Mouse (Mus musculus): Measurements from ENCODE around the gene Sorl1. TPM values are rescaled to one million over a fixed set of nuclear protein-coding genes. Genes with fewer than 3 reads are reported as not detected.

The Sorl1 gene
- total RNA-seq, 1 experiment = 24.1 TPM

DNA sequence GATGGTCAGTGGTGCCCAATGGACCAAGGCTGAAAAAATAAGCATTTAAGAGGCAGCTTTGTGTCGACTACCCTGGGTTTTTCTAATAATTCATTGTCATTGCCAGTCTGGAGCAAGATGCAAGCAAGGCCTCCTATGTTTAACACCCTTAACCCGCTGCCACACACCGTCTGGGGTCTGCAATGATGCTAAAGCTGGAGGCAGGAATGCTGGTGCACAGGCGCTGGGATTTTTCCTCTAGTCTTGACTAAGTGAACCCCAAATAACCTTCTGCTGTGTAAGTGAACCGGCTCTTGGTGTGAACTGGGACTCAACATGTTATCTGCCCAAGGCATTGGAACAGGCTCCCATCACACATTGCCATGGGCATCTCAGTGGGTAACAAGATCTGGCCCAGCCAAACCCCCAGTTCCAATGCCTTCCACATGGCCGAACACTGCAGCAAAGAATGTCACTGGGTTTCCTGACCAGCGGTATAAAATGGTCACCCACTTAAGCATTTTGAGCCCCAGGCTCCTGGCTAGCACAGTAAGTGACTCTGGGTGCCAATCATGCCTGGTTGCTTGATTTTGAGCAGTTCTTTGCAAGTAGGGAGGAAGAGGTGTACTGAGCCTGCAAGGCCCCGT, 186.6 kb downstream of the Sorl1 start:
- no peak for DNase-seq (ENCODE audit: low read depth, low spot score)
- TF ChIP-seq ZC3H11A (IDR thresholded peaks at IDR 0.05; ENCODE audit: borderline replicate concordance, low read depth, low read length) (no peak), MAFK (IDR thresholded peaks at IDR 0.05; ENCODE audit: insufficient read depth, low read depth, low read length) (no peak), ZNF384 (IDR thresholded peaks at IDR 0.05; ENCODE audit: low read depth, low read length) (no peak), CHD2 (IDR thresholded peaks at IDR 0.05; ENCODE audit: low read depth, low read length) (no peak), HCFC1 (IDR thresholded peaks at IDR 0.05; ENCODE audit: borderline replicate concordance, insufficient read depth, low read length) (no peak)
- Histone ChIP-seq H3K27ac (ENCODE audit: insufficient read depth, low read depth, low read length, poor library complexity, severe bottlenecking) (peak overlapping the region; percentile 44; the same call in 1 of the 2 replicates), H3K4me1 (ENCODE audit: control insufficient read depth in 2 of 2, insufficient read depth in 2 of 2, low read length in 2 of 2, poor library complexity in 1 of 2) (peaks cover 5 to 23% of the 10 kb centered on the region in 2 experiments; a peak in 3 of 4 replicates), H3K36me3 (ENCODE audit: control insufficient read depth, insufficient read depth, low read length, poor library complexity, severe bottlenecking) (no peaks in the 10 kb centered on the region), H3K9me3 (ENCODE audit: control insufficient read depth, insufficient read depth, low read depth, low read length) (no peaks in the 10 kb centered on the region), H3K9ac (ENCODE audit: insufficient read depth, low read depth, low read length, poor library complexity, severe bottlenecking) (peak overlapping the region; percentile 20; the same call in 1 of the 2 replicates), H3K4me3 (ENCODE audit: insufficient read depth in 1 of 2, low read depth in 1 of 2, low read length in 2 of 2, poor library complexity in 1 of 2, severe bottlenecking in 1 of 2) (no peak overlapping the region)
- in situ Hi-C loops (cut with MboI; ENCODE audit: low sequenced_read_pairs in 2 of 2, unreplicated experiment in 2 of 2) = no loop called here

DNA sequence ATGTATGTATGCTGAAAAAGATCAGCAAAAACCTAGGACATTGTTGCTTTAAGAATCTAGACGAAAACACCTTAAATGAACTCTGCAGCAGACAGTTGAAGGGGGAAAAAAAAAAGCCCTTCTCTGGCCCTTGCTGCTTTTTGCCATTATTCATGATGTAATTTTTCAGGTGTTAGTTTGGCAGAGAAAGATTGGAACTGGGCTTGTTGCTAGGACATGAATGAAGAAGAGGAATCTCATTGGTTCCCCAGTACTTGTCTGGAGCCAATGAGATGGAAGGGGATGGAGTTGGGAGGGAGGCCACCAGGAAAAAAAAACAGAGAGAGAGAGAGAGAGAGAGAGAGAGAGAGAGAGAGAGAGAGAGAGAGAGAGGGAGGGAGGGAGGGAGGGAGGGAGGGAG, 187.5 kb downstream of the Sorl1 start:
- DNase-seq (ENCODE audit: low read depth, low spot score) = no peak
- peaks cover 5 to 23% of the 10 kb centered on the region in 2 experiments; a peak in 3 of 4 replicates for H3K4me1 ChIP-seq (ENCODE audit: control insufficient read depth in 2 of 2, insufficient read depth in 2 of 2, low read length in 2 of 2, poor library complexity in 1 of 2)
- no peaks in the 10 kb centered on the region for H3K36me3 ChIP-seq (ENCODE audit: control insufficient read depth, insufficient read depth, low read length, poor library complexity, severe bottlenecking)
- in situ Hi-C loops (cut with MboI; ENCODE audit: low sequenced_read_pairs in 2 of 2, unreplicated experiment in 2 of 2) = no loop called here
- no peaks in the 10 kb centered on the region for H3K9me3 ChIP-seq (ENCODE audit: control insufficient read depth, insufficient read depth, low read depth, low read length)
- TF ChIP-seq MAFK (IDR thresholded peaks at IDR 0.05; ENCODE audit: insufficient read depth, low read depth, low read length) (no peak), ZNF384 (IDR thresholded peaks at IDR 0.05; ENCODE audit: low read depth, low read length) (no peak), CHD2 (IDR thresholded peaks at IDR 0.05; ENCODE audit: low read depth, low read length) (no peak), HCFC1 (IDR thresholded peaks at IDR 0.05; ENCODE audit: borderline replicate concordance, insufficient read depth, low read length) (no peak), ZC3H11A (IDR thresholded peaks at IDR 0.05; ENCODE audit: borderline replicate concordance, low read depth, low read length) (no peak)
- H3K4me3 ChIP-seq (ENCODE audit: insufficient read depth in 1 of 2, low read depth in 1 of 2, low read length in 2 of 2, poor library complexity in 1 of 2, severe bottlenecking in 1 of 2) = no peak overlapping the region
- H3K27ac ChIP-seq (ENCODE audit: insufficient read depth, low read depth, low read length, poor library complexity, severe bottlenecking) = no peak overlapping the region
- H3K9ac ChIP-seq (ENCODE audit: insufficient read depth, low read depth, low read length, poor library complexity, severe bottlenecking) = no peak overlapping the region

DNA sequence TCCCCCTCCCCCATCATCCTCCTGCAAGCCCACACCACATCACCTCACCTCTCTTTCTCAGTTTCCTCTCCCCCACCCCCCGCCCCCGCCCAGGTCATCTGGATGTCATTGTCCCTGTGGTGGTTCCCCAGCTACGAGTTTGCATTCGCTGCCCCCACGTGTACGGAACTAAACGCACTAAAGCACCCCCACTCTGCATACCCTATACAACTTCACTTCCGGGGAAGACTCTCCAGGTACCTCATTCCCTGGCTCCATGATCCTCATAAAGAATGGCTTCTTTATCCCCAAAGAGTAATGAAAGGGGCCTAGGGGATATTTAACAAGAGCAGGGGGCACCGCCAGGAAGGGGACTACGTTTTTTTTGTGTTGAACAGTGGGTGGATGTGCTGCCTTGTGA, 188.1 kb downstream of the Sorl1 start:
- no peak for DNase-seq (ENCODE audit: low read depth, low spot score)
- H3K9me3 ChIP-seq (ENCODE audit: control insufficient read depth, insufficient read depth, low read depth, low read length) = no peaks in the 10 kb centered on the region
- H3K4me3 ChIP-seq (ENCODE audit: insufficient read depth in 1 of 2, low read depth in 1 of 2, low read length in 2 of 2, poor library complexity in 1 of 2, severe bottlenecking in 1 of 2) = peak overlapping the region; percentile 35 to 57; a peak in 3 of 4 replicates
- peaks cover 5 to 23% of the 10 kb centered on the region in 2 experiments; a peak in 3 of 4 replicates for H3K4me1 ChIP-seq (ENCODE audit: control insufficient read depth in 2 of 2, insufficient read depth in 2 of 2, low read length in 2 of 2, poor library complexity in 1 of 2)
- no peaks in the 10 kb centered on the region for H3K36me3 ChIP-seq (ENCODE audit: control insufficient read depth, insufficient read depth, low read length, poor library complexity, severe bottlenecking)
- in situ Hi-C loops (cut with MboI; ENCODE audit: low sequenced_read_pairs in 2 of 2, unreplicated experiment in 2 of 2) = no loop called here
- peak overlapping the region; percentile 75; the same call in 1 of the 2 replicates for H3K27ac ChIP-seq (ENCODE audit: insufficient read depth, low read depth, low read length, poor library complexity, severe bottlenecking)
- TF ChIP-seq MAFK (IDR thresholded peaks at IDR 0.05; ENCODE audit: insufficient read depth, low read depth, low read length) (no peak), CHD2 (IDR thresholded peaks at IDR 0.05; ENCODE audit: low read depth, low read length) (no peak), ZC3H11A (IDR thresholded peaks at IDR 0.05; ENCODE audit: borderline replicate concordance, low read depth, low read length) (no peak), HCFC1 (IDR thresholded peaks at IDR 0.05; ENCODE audit: borderline replicate concordance, insufficient read depth, low read length) (no peak), ZNF384 (IDR thresholded peaks at IDR 0.05; ENCODE audit: low read depth, low read length) (no peak)
- H3K9ac ChIP-seq (ENCODE audit: insufficient read depth, low read depth, low read length, poor library complexity, severe bottlenecking) = no peak overlapping the region; the same call in 1 of the 2 replicates

DNA sequence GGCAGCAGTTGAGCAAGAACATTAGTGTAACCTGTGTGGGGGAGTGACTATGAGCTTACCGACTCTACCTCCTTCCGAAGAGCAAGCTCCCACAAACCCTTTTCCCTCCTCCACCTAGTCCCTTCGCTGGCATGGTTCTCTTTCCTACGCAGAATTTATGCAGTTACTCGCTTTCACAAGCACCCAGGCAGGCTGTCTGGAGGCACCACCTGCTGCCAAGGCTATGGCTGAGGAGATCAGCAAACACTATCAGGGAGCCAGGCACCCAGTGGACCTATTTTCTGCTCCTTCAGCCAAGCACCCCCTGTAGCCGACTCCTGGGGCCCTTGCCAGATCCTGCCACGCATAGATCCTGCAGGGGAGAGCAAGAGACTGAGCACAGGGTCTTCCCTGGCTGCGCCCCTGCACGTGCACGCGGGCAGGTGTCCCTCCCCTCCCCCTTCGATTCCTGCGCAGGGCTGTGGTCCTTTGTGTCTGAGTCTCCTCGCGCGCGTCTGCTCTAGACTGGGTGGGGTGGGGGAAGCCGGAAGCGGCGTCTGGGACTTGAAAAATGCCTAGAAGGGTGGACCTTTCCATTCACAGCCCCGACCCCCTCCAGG, 188.6 kb downstream of the Sorl1 start:
- peak; percentile 74 for DNase-seq (ENCODE audit: low read depth, low spot score)
- Histone ChIP-seq H3K4me1 (ENCODE audit: control insufficient read depth in 2 of 2, insufficient read depth in 2 of 2, low read length in 2 of 2, poor library complexity in 1 of 2) (peaks cover 5 to 23% of the 10 kb centered on the region in 2 experiments; a peak in 3 of 4 replicates), H3K9ac (ENCODE audit: insufficient read depth, low read depth, low read length, poor library complexity, severe bottlenecking) (peak overlapping the region; percentile 76)

More for the DNA sequence above, 188.6 kb downstream of the Sorl1 start:
- TF ChIP-seq MAFK (IDR thresholded peaks at IDR 0.05; ENCODE audit: insufficient read depth, low read depth, low read length) (no peak), ZC3H11A (IDR thresholded peaks at IDR 0.05; ENCODE audit: borderline replicate concordance, low read depth, low read length) (no peak), CHD2 (IDR thresholded peaks at IDR 0.05; ENCODE audit: low read depth, low read length) (no peak; the same call in 1 of the 2 replicates), ZNF384 (IDR thresholded peaks at IDR 0.05; ENCODE audit: low read depth, low read length) (no peak), HCFC1 (IDR thresholded peaks at IDR 0.05; ENCODE audit: borderline replicate concordance, insufficient read depth, low read length) (no peak)
- no peaks in the 10 kb centered on the region for H3K36me3 ChIP-seq (ENCODE audit: control insufficient read depth, insufficient read depth, low read length, poor library complexity, severe bottlenecking)
- in situ Hi-C loops (cut with MboI; ENCODE audit: low sequenced_read_pairs in 2 of 2, unreplicated experiment in 2 of 2) = no loop called here
- peak overlapping the region; percentile 87 for H3K27ac ChIP-seq (ENCODE audit: insufficient read depth, low read depth, low read length, poor library complexity, severe bottlenecking)
- no peaks in the 10 kb centered on the region for H3K9me3 ChIP-seq (ENCODE audit: control insufficient read depth, insufficient read depth, low read depth, low read length)
- peak overlapping the region; percentile 57 to 66 for H3K4me3 ChIP-seq (ENCODE audit: insufficient read depth in 1 of 2, low read depth in 1 of 2, low read length in 2 of 2, poor library complexity in 1 of 2, severe bottlenecking in 1 of 2)
